8 mouse cellular contexts compared by ENCODE assay signal in genomic region chr10:127311476-127312355, GRCm38 (mm10). TPM values are rescaled to one million over a fixed set of nuclear protein-coding genes. Genes with fewer than 3 reads are reported as not detected.
DNase-seq lines count a peak whose midpoint lies in the region; ATAC-seq lines count a peak whose summit lies in the region.

TSS of gene Mars (minus strand) at chr10:127311786.

- peak; percentile 95 for ATAC-seq in inflammation-experienced regulatory T-cells, adult 6 months
- peak; percentile 89 for ATAC-seq in megakaryocyte-erythroid progenitor cell, adult 5-6 weeks (replicated peaks; ENCODE audit: low FRiP score, low TSS enrichment, poor library complexity, severe bottlenecking)

- DNase-seq in adipocyte (ENCODE audit: low spot score) = peak; percentile 98
- peak; percentile 99 for DNase-seq in embryo, embryonic 10 days (ENCODE audit: low spot score)
- peak; percentile 91 for DNase-seq in gastrocnemius, postnatal 14 days
- DNase-seq in left cerebral cortex, postnatal 10 days (ENCODE audit: extremely low spot score in 1 of 2, low spot score in 2 of 2) = peak; percentile 94 to 96
- peak; percentile 93 for DNase-seq in right cerebral cortex, postnatal 25 days
- peak; percentile 89 to 93 for DNase-seq in urinary bladder, postnatal 4 days (ENCODE audit: low spot score in 2 of 2)

- intact Hi-C loops in gastrocnemius, postnatal 14 days (cut with DNase I; ENCODE audit: low total_unique reads) = no loop called here
- intact Hi-C loops in left cerebral cortex, postnatal 10 days (cut with DNase I) = no loop called here

RNA-seq across cellular contexts. Expression of gene Mars, which starts in this region (rescaled TPM):
- 10 to 100 TPM; 50.3 to 56.0 TPM for total RNA-seq in gastrocnemius, postnatal 14 days (2021)
- polyA plus RNA-seq in inflammation-experienced regulatory T-cells, adult 6 months (2017; shearing (Covaris generic)) = 10 to 100 TPM; 20.7 to 28.9 (median 21.3) TPM
- 10 to 100 TPM; 59.1 to 62.0 TPM for total RNA-seq in left cerebral cortex, postnatal 10 days (2021)
- total RNA-seq in megakaryocyte-erythroid progenitor cell, adult 5-6 weeks (2014; fragmentation: Nextera tagmentation) = 135 and 140 TPM in 2 replicates
- 213 and 264 TPM in 2 replicates for total RNA-seq in megakaryocyte-erythroid progenitor cell, adult 5-6 weeks (2017)

Comparison
In these comparisons a context has a peak if more than half of its experiments do, and no peak if none do; other contexts are left out.
1. Peak in every context shown above with its lines: DNase-seq and ATAC-seq.